Mouse (Mus musculus): ENCODE data around the gene Tgfbr3l.

The Tgfbr3l gene

GRCm38 (mm10) chr8:4247951-4248540, at the start of gene Tgfbr3l:
Tgfbr3l (plus strand) TSS chr8:4248214.
- no peak for DNase-seq (ENCODE audit: low spot score)

- no peak for DNase-seq (ENCODE audit: low spot score)
These were observed 46.7 kb upstream of the Tgfbr3l start for GRCm38 (mm10) chr8:4201321-4201720.

GRCm38 (mm10) chr8:4205246-4206123, 42.5 kb upstream of the Tgfbr3l start:
- peak; percentile 82 for DNase-seq (ENCODE audit: low spot score)

- no peak for DNase-seq (ENCODE audit: low spot score)
These were observed 41.6 kb upstream of the Tgfbr3l start for GRCm38 (mm10) chr8:4206182-4207015.

- no peak for DNase-seq (ENCODE audit: low spot score)
These were observed 41.0 kb upstream of the Tgfbr3l start for GRCm38 (mm10) chr8:4207016-4207350.

- DNase-seq (ENCODE audit: low spot score) = no peak
These were observed 36.9 kb upstream of the Tgfbr3l start for GRCm38 (mm10) chr8:4211097-4211496.

- peak; percentile 23 for DNase-seq (ENCODE audit: low spot score)
These were observed 35.2 kb upstream of the Tgfbr3l start for GRCm38 (mm10) chr8:4212809-4213209.

GRCm38 (mm10) chr8:4213210-4214005, 34.6 kb upstream of the Tgfbr3l start:
- DNase-seq (ENCODE audit: low spot score) = peak; percentile 66

GRCm38 (mm10) chr8:4214006-4214980, 33.7 kb upstream of the Tgfbr3l start:
- DNase-seq (ENCODE audit: low spot score) = peak; percentile 46

- no peak for DNase-seq (ENCODE audit: low spot score)
These were observed 31.7 kb upstream of the Tgfbr3l start for GRCm38 (mm10) chr8:4216296-4216695.

- peak; percentile 18 for DNase-seq (ENCODE audit: low spot score)
These were observed 31.0 kb upstream of the Tgfbr3l start, which contains the start of gene Prr36 for GRCm38 (mm10) chr8:4216791-4217621. Prr36 (minus strand) TSS chr8:4217459.

GRCm38 (mm10) chr8:4219617-4220016, 28.4 kb upstream of the Tgfbr3l start:
- DNase-seq (ENCODE audit: low spot score) = no peak

- no peak for DNase-seq (ENCODE audit: low spot score)
These were observed 26.0 kb upstream of the Tgfbr3l start for GRCm38 (mm10) chr8:4222059-4222458.

- no peak for DNase-seq (ENCODE audit: low spot score)
These were observed 21.7 kb upstream of the Tgfbr3l start for GRCm38 (mm10) chr8:4226323-4226722.

GRCm38 (mm10) chr8:4226739-4227347, 21.2 kb upstream of the Tgfbr3l start, which contains the start of gene Lrrc8e:
Lrrc8e (plus strand) TSS chr8:4226827.
- no peak for DNase-seq (ENCODE audit: low spot score)

GRCm38 (mm10) chr8:4227919-4228318, 20.1 kb upstream of the Tgfbr3l start:
- no peak for DNase-seq (ENCODE audit: low spot score)

- DNase-seq (ENCODE audit: low spot score) = no peak
These were observed 18.2 kb upstream of the Tgfbr3l start for GRCm38 (mm10) chr8:4229784-4230183.

GRCm38 (mm10) chr8:4230612-4231351, 17.2 kb upstream of the Tgfbr3l start:
- DNase-seq (ENCODE audit: low spot score) = no peak

Measured in testis, postnatal 14 days (tissue).